Mouse (Mus musculus) neural tube, embryonic 15.5 days (tissue): ENCODE measurements around the gene Ifi207. TPM values are rescaled to one million over a fixed set of nuclear protein-coding genes. Genes with fewer than 3 reads are reported as not detected.
"Not testable (repeated sequence)": the region's sequence is repeated elsewhere in the genome, so short reads cannot be mapped to it uniquely, and the experiment has no call there.

Experiments used
- ATAC-seq: fragments of 200-750 bp; cut with Nextera tagmentation; 2 replicates; pipeline ENCODE4 v1.8.0; 2017; ENCODE audit warnings: mild to moderate bottlenecking, moderate TSS enrichment, moderate library complexity; ENCODE audit not compliant: low FRiP score
- H3K27ac ChIP-seq: fragments of 300-500 bp; sonication (generic); replicated peaks from 2 replicates; pipeline ENCODE4 v1.5.1; 2015; ENCODE audit warnings: mild to moderate bottlenecking, inconsistent platforms
- H3K27me3 ChIP-seq: fragments of 300-500 bp; sonication (generic); replicated peaks from 2 replicates; pipeline ENCODE4 v1.6.1; 2015; ENCODE audit warnings: inconsistent platforms
- H3K36me3 ChIP-seq: fragments of 300-500 bp; sonication (generic); 2 replicates; pipeline ENCODE4 v1.6.1; 2015; ENCODE audit warnings: inconsistent platforms
- H3K4me1 ChIP-seq: fragments of 300-500 bp; sonication (generic); 2 replicates; pipeline ENCODE4 v1.6.1; 2015; ENCODE audit warnings: inconsistent platforms
- H3K4me2 ChIP-seq: fragments of 300-500 bp; sonication (generic); 2 replicates; pipeline ENCODE4 v1.6.1; 2015; ENCODE audit warnings: inconsistent platforms, mild to moderate bottlenecking, moderate library complexity
- H3K4me3 ChIP-seq: fragments of 300-500 bp; sonication (generic); replicated peaks from 2 replicates; pipeline ENCODE4 v1.5.1; 2015; ENCODE audit warnings: mild to moderate bottlenecking, inconsistent platforms
- H3K9ac ChIP-seq: fragments of 300-500 bp; sonication (generic); replicated peaks from 2 replicates; pipeline ENCODE4 v1.6.1; 2015; ENCODE audit warnings: mild to moderate bottlenecking, inconsistent platforms
- H3K9me3 ChIP-seq: fragments of 300-500 bp; sonication (generic); replicated peaks from 2 replicates; pipeline ENCODE4 v1.6.1; 2016; ENCODE audit warnings: inconsistent platforms
- WGBS: fragments of 180-500 bp; shearing (Covaris S2); methylation state at CpG from one replicate; pipeline ENCODE4 v1.1.7; 2015; ENCODE audit warnings: mixed read lengths; 5-methylcytosine and 5-hydroxymethylcytosine counted together
- polyA plus RNA-seq: library from polyadenylated mRNA; unstranded; fragments of >200 nt; fragmentation: Nextera tagmentation; extraction: Ambion mirVana; gene quantifications from 2 replicates; pipeline ENCODE4 v1.2.1, GENCODE M21; 2015

Ifi207 gene
- polyA plus RNA-seq: 0.27 and 0.65 TPM in 2 replicates

DNA sequence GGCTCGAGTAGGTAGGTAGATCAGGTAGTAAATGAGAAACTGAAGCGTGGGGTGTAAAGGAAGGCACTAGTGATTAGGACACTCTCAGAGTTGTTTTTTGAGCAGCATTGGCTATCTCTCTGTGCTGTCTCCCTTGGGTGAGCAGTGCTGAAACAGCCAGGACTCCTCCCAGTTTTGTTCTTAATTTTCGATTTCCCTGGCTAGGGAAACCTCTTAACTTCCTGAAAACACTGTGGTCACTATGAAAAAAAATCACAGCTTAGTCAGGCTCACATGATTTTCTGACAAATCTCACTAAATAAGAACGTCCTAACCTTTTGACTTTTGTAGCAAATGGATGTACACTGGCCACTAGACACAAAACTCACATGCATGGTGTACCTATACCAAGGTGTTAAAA, at the start of gene Ifi207:
Gene Ifi207, minus strand, starts transcription at position 92 of the 400 bp plus-strand sequence.
- H3K36me3 ChIP-seq: no peaks in the 10 kb centered on the region
- H3K27me3 ChIP-seq: no peaks in the 10 kb centered on the region
- H3K27ac ChIP-seq: no peak within 1 kb of the TSS
- WGBS: 81% methylated on average over 4 of the region's 4 CpGs
- no peaks in the 10 kb centered on the region for H3K4me1 ChIP-seq
- no peak within 1 kb of the TSS for H3K9ac ChIP-seq
- no peaks in the 10 kb centered on the region for H3K9me3 ChIP-seq
- ATAC-seq: no peak
- no peak within 1 kb of the TSS for H3K4me2 ChIP-seq
- H3K4me3 ChIP-seq: no peak within 1 kb of the TSS

- 72% methylated on average over 3 of the region's 3 CpGs for WGBS
- H3K9ac ChIP-seq, H3K27me3 ChIP-seq, H3K36me3 ChIP-seq, H3K27ac ChIP-seq, ATAC-seq, H3K4me3 ChIP-seq, H3K4me2 ChIP-seq, H3K4me1 ChIP-seq, H3K9me3 ChIP-seq: not testable (repeated sequence)
Measured at GRCm38 (mm10) chr1:173773457-173773856, 31.9 kb upstream of the Ifi207 start.

- not testable (repeated sequence) for H3K9me3 ChIP-seq, H3K9ac ChIP-seq, H3K4me2 ChIP-seq, H3K4me3 ChIP-seq, H3K4me1 ChIP-seq, ATAC-seq, H3K27ac ChIP-seq, H3K27me3 ChIP-seq, H3K36me3 ChIP-seq
- 89% methylated on average over 5 of the region's 5 CpGs for WGBS
Measured at GRCm38 (mm10) chr1:173766848-173767617, 25.5 kb upstream of the Ifi207 start, which contains the start of gene Ifi204. Gene Ifi204, minus strand, starts transcription at chr1:173766943.

DNA sequence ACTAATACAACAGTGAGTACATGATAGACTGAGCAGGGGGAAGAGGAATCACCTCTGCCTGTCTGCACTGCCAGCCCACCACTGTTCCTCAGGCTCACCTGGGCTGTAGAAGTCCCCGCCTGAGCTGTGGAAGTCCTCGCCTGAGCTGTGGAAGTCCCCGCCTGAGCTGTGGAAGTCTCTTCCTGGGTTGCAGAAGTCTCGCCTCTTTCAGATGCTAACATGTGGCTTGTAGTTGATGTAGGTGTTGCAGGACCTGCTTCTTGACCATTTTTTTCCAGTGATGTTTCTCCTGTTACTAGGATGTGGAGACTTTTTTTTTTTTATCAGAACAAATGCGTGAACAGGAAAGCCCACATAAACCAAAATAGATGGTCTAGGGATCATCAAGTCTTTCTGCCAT, 18.5 kb upstream of the Ifi207 start:
- H3K4me2 ChIP-seq, H3K36me3 ChIP-seq, H3K27ac ChIP-seq, H3K27me3 ChIP-seq, ATAC-seq, H3K4me3 ChIP-seq, H3K9ac ChIP-seq, H3K4me1 ChIP-seq, H3K9me3 ChIP-seq: not testable (repeated sequence)
- 97% methylated on average over 5 of the region's 5 CpGs for WGBS

- Histone ChIP-seq H3K36me3 (no peaks in the 10 kb centered on the region), H3K9me3 (no peaks in the 10 kb centered on the region), H3K27me3 (no peaks in the 10 kb centered on the region), H3K4me2 (no peak overlapping the region), H3K27ac (no peak overlapping the region), H3K4me1 (no peaks in the 10 kb centered on the region), H3K4me3 (no peak overlapping the region), H3K9ac (no peak overlapping the region)
- no peak for ATAC-seq
- WGBS: 71% methylated on average over 1 of the region's 1 CpGs
Measured at GRCm38 (mm10) chr1:173742262-173742661, 715 bp upstream of the Ifi207 start.

GRCm38 (mm10) chr1:173740537-173740936, 1.0 kb downstream of the Ifi207 start:
- Histone ChIP-seq H3K9ac (no peak overlapping the region), H3K9me3 (no peaks in the 10 kb centered on the region), H3K4me1 (no peaks in the 10 kb centered on the region), H3K4me3 (no peak overlapping the region), H3K27me3 (no peaks in the 10 kb centered on the region), H3K4me2 (no peak overlapping the region), H3K27ac (no peak overlapping the region), H3K36me3 (no peaks in the 10 kb centered on the region)
- no peak for ATAC-seq

GRCm38 (mm10) chr1:173736986-173737385, 4.6 kb downstream of the Ifi207 start:
- Histone ChIP-seq H3K27me3 (no peaks in the 10 kb centered on the region), H3K4me1 (no peaks in the 10 kb centered on the region), H3K36me3 (no peaks in the 10 kb centered on the region), H3K9ac (no peak overlapping the region), H3K27ac (no peak overlapping the region), H3K9me3 (no peaks in the 10 kb centered on the region), H3K4me2 (no peak overlapping the region), H3K4me3 (no peak overlapping the region)
- 63% methylated on average over 2 of the region's 2 CpGs for WGBS
- ATAC-seq: no peak

DNA sequence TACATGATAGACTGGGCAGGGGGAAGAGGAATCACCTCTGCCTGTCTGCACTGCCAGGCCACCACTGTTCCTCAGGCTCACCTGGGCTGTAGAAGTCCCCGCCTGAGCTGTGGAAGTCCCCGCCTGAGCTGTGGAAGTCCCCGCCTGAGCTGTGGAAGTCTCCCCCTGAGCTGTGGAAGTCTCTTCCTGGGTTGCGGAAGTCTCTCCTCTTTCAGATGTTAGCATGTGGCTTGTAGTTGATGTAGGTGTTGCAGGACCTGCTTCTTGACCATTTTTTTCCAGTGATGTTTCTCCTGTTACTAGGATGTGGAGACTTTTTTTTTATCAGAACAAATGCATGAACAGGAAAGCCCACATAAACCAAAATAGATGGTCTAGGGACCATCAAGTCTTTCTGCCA, 6.5 kb downstream of the Ifi207 start:
- not testable (repeated sequence) for H3K4me2 ChIP-seq, H3K36me3 ChIP-seq, H3K4me3 ChIP-seq, H3K27ac ChIP-seq, H3K27me3 ChIP-seq, H3K9ac ChIP-seq, H3K9me3 ChIP-seq, ATAC-seq, H3K4me1 ChIP-seq
- WGBS: 94% methylated on average over 4 of the region's 4 CpGs

- no peak overlapping the region for H3K4me3 ChIP-seq
- H3K4me2 ChIP-seq: no peak overlapping the region
- H3K27me3 ChIP-seq: no peaks in the 10 kb centered on the region
- H3K27ac ChIP-seq: no peak overlapping the region
- no peak overlapping the region for H3K9ac ChIP-seq
- no peaks in the 10 kb centered on the region for H3K9me3 ChIP-seq
- WGBS: 42% methylated on average over 7 of the region's 7 CpGs
- H3K36me3 ChIP-seq: no peaks in the 10 kb centered on the region
- no peaks in the 10 kb centered on the region for H3K4me1 ChIP-seq
- no peak for ATAC-seq
Measured at GRCm38 (mm10) chr1:173733219-173733618, 8.3 kb downstream of the Ifi207 start.

GRCm38 (mm10) chr1:173694270-173694669, 47.3 kb downstream of the Ifi207 start:
- WGBS: 93% methylated on average over 1 of the region's 1 CpGs
- H3K27ac ChIP-seq: no peak overlapping the region

GRCm38 (mm10) chr1:173678605-173679004, 62.9 kb downstream of the Ifi207 start:
- 87% methylated on average over 1 of the region's 1 CpGs for WGBS
- H3K36me3 ChIP-seq, H3K4me2 ChIP-seq, H3K27me3 ChIP-seq, H3K4me1 ChIP-seq, H3K4me3 ChIP-seq, H3K9me3 ChIP-seq, H3K27ac ChIP-seq, H3K9ac ChIP-seq, ATAC-seq: not testable (repeated sequence)

More at GRCm38 (mm10) chr1:173694270-173694669, 47.3 kb downstream of the Ifi207 start:
- Histone ChIP-seq H3K9ac (no peak overlapping the region), H3K4me3 (no peak overlapping the region), H3K4me2 (no peak overlapping the region), H3K9me3 (no peaks in the 10 kb centered on the region), H3K27me3 (no peaks in the 10 kb centered on the region), H3K4me1 (no peaks in the 10 kb centered on the region), H3K36me3 (no peaks in the 10 kb centered on the region)
- ATAC-seq: no peak

DNA sequence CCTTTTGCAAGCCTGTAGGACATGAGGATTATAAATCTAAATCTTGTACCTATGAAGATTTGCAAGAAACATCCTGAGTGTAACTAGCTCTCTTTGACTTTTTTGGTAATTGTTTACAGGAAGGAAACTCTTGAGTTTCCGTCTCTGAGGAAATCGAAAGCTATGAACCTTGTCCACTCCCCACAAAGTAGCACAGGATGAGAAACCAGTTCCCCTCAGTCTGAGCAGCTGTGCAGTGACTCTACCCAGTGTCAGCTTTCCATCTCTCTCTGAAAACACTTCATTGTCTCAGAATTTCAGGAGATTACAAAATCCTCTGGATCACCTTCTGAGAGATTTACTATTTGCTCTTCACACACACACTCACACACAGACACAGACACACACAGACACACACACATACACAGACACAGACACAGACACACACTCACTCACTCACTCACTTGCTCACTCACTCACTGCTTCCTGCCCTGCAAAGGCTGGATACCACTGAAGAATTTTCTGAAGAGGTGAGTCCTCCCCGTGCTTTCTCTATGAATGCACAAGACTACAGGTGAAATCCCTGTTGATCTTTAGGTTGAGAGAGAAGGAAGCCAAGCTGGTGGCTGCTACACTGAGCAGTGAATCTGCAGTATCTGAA, 68.0 kb downstream of the Ifi207 start, which contains the start of gene Ifi208:
Gene Ifi208, plus strand, starts transcription at position 218 of the 640 bp plus-strand sequence.
- H3K9ac ChIP-seq, ATAC-seq, H3K27me3 ChIP-seq, H3K4me3 ChIP-seq, H3K9me3 ChIP-seq, H3K27ac ChIP-seq, H3K4me2 ChIP-seq, H3K36me3 ChIP-seq, H3K4me1 ChIP-seq: not testable (repeated sequence)
- WGBS: 54% methylated on average over 3 of the region's 3 CpGs
